Mouse (Mus musculus) cerebellum, postnatal 36 days (tissue): ENCODE results near the gene Kmt2e.
"Not testable (repeated sequence)": the region's sequence is repeated elsewhere in the genome, so short reads cannot be mapped to it uniquely, and the experiment has no call there.

ENCODE experiments used
- DNase-seq, 2 experiments: peaks; one replicate each; pipeline ENCODE4 v3.0.0; 2021 to 2022; ENCODE audit warnings: mixed read lengths in 2 of 2

The Kmt2e gene

DNA sequence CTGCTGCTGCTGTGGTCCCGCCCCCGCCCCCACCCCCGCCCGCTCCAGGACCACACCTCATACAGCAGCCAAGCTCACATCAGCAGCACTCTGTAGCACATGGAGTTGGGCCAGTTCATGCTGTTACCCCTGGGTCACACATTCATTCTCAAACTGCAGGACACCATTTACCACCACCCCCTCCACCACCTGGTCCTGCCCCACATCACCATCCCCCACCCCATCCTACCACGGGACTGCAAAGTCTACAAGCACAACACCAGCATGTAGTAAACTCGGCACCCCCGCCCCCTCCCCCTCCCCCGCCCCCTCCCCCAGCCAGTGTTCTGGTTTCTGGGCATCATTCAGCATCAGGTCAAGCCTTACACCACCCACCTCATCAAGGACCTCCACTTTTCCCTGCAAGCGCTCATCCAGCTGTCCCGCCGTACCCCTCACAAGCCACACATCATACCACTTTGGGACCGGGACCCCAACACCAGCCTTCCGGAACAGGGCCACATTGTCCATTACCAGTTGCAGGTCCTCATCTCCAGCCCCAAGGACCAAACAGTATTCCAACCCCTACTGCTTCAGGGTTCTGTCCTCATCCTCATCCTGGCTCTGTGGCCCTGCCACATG lies 68.2 kb downstream of the Kmt2e start:
- no peak for DNase-seq

DNA sequence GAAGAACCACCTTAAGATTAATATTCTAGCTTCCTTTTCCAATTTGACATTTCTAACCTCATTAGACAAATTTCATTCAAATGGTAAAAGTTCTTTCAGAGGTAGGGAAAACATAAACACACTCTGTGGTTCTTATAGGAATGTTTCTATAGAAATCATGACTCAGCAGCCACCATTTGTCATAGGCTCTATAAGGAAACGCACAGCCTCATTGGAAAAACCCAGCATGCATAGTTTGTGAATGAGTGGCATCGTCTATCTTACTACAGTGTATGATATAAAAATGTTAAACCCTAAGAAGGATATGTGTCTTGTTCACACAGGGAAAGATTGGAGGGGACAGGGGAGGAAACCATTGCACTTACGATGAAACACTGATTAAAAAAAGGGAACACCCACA lies 71.3 kb downstream of the Kmt2e start:
- DNase-seq: no peak

- DNase-seq: no peak
Observed at GRCm38 (mm10) chr5:23507210-23507609, 73.0 kb downstream of the Kmt2e start.

GRCm38 (mm10) chr5:23508630-23509029 lies 74.4 kb downstream of the Kmt2e start:
- no peak for DNase-seq

GRCm38 (mm10) chr5:23511456-23511855 lies 77.2 kb downstream of the Kmt2e start:
- DNase-seq: no peak

- DNase-seq: no peak
Observed at GRCm38 (mm10) chr5:23512556-23512955, 78.3 kb downstream of the Kmt2e start.

DNA sequence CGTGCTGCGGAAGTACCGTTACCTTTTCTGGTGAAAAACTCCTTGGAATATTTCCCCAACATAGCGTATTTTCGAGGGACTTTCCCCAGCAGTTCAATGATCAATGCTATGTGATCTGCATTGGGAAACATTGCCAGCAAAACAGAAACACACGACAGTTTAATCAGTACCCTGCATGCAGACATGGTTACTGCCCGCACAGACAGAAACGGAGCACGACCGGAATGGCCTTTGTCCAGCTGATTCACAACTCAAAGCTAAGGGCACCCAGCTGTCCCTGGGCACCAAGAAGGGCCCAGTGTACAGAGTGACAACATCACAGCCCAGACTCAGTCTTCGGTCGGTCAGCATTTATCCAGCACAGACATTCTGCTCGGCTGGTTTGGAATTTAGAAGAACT lies 79.2 kb downstream of the Kmt2e start:
- no peak for DNase-seq

GRCm38 (mm10) chr5:23515038-23515437 lies 80.8 kb downstream of the Kmt2e start:
- DNase-seq: no peak

DNA sequence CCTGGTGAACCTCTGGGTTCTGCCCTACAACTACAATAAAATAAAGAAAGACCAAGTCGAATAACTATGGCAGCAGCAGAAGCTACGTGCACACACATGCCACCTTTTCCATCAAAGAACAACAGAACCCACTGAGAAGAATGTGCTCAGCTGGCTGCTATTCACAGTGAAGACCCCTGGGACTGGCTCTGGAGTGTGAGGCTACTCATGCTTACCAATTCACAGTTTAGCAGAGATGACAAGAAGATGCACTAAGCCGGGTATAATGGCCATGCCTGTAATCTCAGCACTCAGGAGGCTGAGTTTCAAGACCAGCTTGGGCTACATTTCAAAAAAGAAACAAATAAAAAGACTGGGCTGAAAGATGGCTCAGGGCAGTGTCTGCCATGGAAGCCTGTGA lies 82.7 kb downstream of the Kmt2e start:
- no peak for DNase-seq

DNA sequence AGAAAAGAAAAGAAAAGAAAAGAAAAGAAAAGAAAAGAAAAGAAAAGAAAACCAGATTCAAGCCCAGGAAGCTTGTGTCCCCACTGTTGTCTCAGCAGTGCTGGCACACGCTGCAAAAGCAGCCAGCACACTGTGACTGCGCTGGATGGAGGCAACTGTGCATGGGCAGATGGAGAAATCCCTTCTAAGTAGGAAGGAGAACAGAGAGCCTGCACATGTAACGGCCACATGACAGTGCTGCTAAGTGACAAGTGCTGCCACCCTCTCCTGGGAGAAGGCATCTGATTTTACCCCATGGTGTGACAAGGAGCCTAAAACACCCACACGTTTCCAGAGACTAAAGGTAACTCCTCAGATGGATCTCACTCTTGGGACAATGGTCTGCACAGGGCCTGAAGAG lies 83.6 kb downstream of the Kmt2e start:
- peak in 1 of 2 experiments; percentile 18 for DNase-seq

- peak; percentile 29 to 34 for DNase-seq
Observed at GRCm38 (mm10) chr5:23518673-23519072, 84.4 kb downstream of the Kmt2e start.

DNA sequence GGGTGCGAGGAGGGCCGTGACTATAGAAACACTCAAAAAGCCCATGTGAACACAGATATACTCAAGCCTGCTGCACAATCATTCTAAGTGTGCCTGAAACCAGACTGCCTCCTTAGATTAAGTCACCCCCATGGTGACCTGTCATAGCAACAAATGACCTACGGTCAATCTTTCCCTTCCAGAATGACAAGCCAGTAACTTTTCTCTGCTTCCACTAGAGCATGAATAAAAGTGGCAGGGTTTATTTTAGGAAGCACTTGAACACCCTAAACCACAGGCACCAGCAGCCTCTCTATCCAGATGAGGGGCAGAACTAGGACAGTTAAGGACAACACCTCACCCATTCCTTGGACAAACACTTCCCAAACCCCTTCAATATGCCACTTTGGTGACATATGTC lies 85.4 kb downstream of the Kmt2e start:
- no peak for DNase-seq

DNA sequence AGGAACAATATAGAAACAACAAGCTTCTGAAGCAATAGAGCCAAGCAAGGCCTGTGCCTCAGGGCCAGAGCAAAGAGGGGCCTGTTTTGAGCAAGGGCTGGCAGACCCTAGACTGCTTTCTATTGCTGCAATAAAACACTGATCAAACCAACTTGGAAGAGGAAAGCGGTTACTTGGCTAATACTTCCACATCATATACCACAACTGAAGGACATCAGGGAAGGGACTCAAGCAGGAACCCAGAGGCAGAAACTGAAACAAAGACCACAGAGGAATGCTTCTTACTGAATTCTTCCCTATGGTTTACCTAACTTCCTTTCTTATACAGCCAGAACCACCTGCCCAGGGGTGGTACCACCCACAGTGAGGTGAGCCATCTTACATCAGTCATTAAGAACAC lies 87.4 kb downstream of the Kmt2e start:
- DNase-seq: no peak

- DNase-seq: no peak
Observed at GRCm38 (mm10) chr5:23523936-23524335, 89.7 kb downstream of the Kmt2e start.

GRCm38 (mm10) chr5:23524621-23525020 lies 90.4 kb downstream of the Kmt2e start:
- DNase-seq: no peak

GRCm38 (mm10) chr5:23531100-23531499 lies 96.9 kb downstream of the Kmt2e start:
- no peak for DNase-seq

- no peak for DNase-seq
Observed at GRCm38 (mm10) chr5:23531541-23532096, 97.4 kb downstream of the Kmt2e start.

- DNase-seq: no peak
Observed at GRCm38 (mm10) chr5:23535692-23536091, 101.5 kb downstream of the Kmt2e start.

- DNase-seq: peak in 1 of 2 experiments; percentile 12
Observed at GRCm38 (mm10) chr5:23551687-23552086, 117.4 kb downstream of the Kmt2e start.

DNA sequence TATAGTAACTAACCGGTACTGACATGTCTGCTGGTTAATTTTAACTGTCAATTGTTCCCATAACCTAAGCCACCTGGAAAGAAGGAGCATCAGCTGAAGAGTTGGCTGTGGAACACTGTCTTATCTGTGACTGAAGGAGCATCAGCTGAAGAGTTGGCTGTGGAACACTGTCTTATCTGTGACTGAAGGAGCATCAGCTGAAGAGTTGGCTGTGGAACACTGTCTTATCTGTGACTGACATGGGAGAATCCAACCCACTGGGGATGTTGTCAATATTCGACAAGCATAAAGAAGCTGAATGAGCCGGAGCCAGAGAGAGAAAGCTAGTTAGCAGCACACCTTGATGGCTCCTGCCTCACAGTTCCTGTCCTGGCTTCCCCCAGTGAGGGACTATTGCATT lies 119.1 kb downstream of the Kmt2e start:
- not testable (repeated sequence) for DNase-seq
